Mouse (Mus musculus) embryonic fibroblast, embryonic 13.5 days (primary cell): ENCODE data around the gene Ndst2. TPM values are rescaled to one million over a fixed set of nuclear protein-coding genes. Genes with fewer than 3 reads are reported as not detected.

ENCODE experiments used
- H3K27ac ChIP-seq: 2 replicates; pipeline ENCODE4 v1.5.1; 2012; ENCODE audit warnings: low read length, control low read depth, inconsistent platforms; ENCODE audit not compliant: insufficient read depth
- H3K4me1 ChIP-seq: 2 replicates; pipeline ENCODE4 v1.6.1; 2011; ENCODE audit warnings: low read length; ENCODE audit not compliant: control insufficient read depth, insufficient read depth
- H3K4me3 ChIP-seq: 2 replicates; pipeline ENCODE4 v1.5.1; 2011; ENCODE audit warnings: mild to moderate bottlenecking, control low read depth, low read length; ENCODE audit not compliant: insufficient read depth
- CTCF ChIP-seq: IDR thresholded peaks from 2 replicates; pipeline ENCODE4 v1.5.1; 2011; ENCODE audit warnings: mild to moderate bottlenecking, control low read depth, low read length, moderate library complexity, borderline replicate concordance; ENCODE audit not compliant: insufficient read depth
- POLR2A ChIP-seq: IDR thresholded peaks from 2 replicates; pipeline ENCODE4 v1.6.1; 2011; ENCODE audit warnings: low read depth, mild to moderate bottlenecking, control low read depth, low read length, moderate library complexity
- polyA plus RNA-seq: library from polyadenylated mRNA; stranded (reverse); fragments of >200 nt; gene quantifications from 2 replicates; pipeline ENCODE4 v1.2.4, GENCODE M21; 2011; ENCODE audit warnings: low read depth; ENCODE audit not compliant: missing spikeins, insufficient read length

Ndst2 gene
- polyA plus RNA-seq, 1 experiment, result 27.3 TPM

GRCm38 (mm10) chr14:20693589-20694101 lies 40.7 kb downstream of the Ndst2 start:
- no peak for TF ChIP-seq CTCF
- no peak overlapping the region for H3K4me3 ChIP-seq

GRCm38 (mm10) chr14:20691772-20692171 lies 42.6 kb downstream of the Ndst2 start:
- peaks cover 2% of the 10 kb centered on the region; the same call in 1 of the 2 replicates for H3K4me1 ChIP-seq
- H3K4me3 ChIP-seq, result no peak overlapping the region
- no peak for TF ChIP-seq POLR2A
- TF ChIP-seq CTCF, result no peak
- no peak overlapping the region for H3K27ac ChIP-seq

More at GRCm38 (mm10) chr14:20693589-20694101, 40.7 kb downstream of the Ndst2 start:
- no peak overlapping the region for H3K27ac ChIP-seq
- H3K4me1 ChIP-seq, result peaks cover 4% of the 10 kb centered on the region

GRCm38 (mm10) chr14:20689009-20689408 lies 45.4 kb downstream of the Ndst2 start:
- no peak overlapping the region for H3K27ac ChIP-seq
- no peak for TF ChIP-seq POLR2A
- no peak for TF ChIP-seq CTCF
- no peaks in the 10 kb centered on the region for H3K4me1 ChIP-seq
- no peak overlapping the region for H3K4me3 ChIP-seq

GRCm38 (mm10) chr14:20686576-20686975 lies 47.8 kb downstream of the Ndst2 start:
- no peaks in the 10 kb centered on the region for H3K4me1 ChIP-seq
- H3K27ac ChIP-seq, result no peak overlapping the region
- TF ChIP-seq POLR2A, result no peak
- no peak for TF ChIP-seq CTCF
- H3K4me3 ChIP-seq, result no peak overlapping the region

GRCm38 (mm10) chr14:20682498-20682897 lies 51.9 kb downstream of the Ndst2 start:
- H3K4me1 ChIP-seq, result no peaks in the 10 kb centered on the region
- TF ChIP-seq CTCF, result no peak
- TF ChIP-seq POLR2A, result no peak

GRCm38 (mm10) chr14:20681742-20682141 lies 52.6 kb downstream of the Ndst2 start:
- Histone ChIP-seq H3K4me1 (no peaks in the 10 kb centered on the region), H3K4me3 (no peak overlapping the region), H3K27ac (no peak overlapping the region)
- TF ChIP-seq CTCF, result no peak
- no peak for TF ChIP-seq POLR2A

More at GRCm38 (mm10) chr14:20682498-20682897, 51.9 kb downstream of the Ndst2 start:
- Histone ChIP-seq H3K4me3 (no peak overlapping the region), H3K27ac (no peak overlapping the region)

- Histone ChIP-seq H3K27ac (no peak overlapping the region), H3K4me1 (peaks cover 4% of the 10 kb centered on the region; the same call in 1 of the 2 replicates), H3K4me3 (no peak overlapping the region)
- TF ChIP-seq POLR2A (no peak), CTCF (no peak)
Observed at GRCm38 (mm10) chr14:20677906-20678305, 56.5 kb downstream of the Ndst2 start.

GRCm38 (mm10) chr14:20674064-20674833 lies 60.1 kb downstream of the Ndst2 start, which contains the start of gene Sec24c:
Gene Sec24c, plus strand, starts transcription at chr14:20674308.
- H3K4me1 ChIP-seq, result peaks cover 4% of the 10 kb centered on the region; the same call in 1 of the 2 replicates
- peak; percentile 83 for TF ChIP-seq POLR2A
- TF ChIP-seq CTCF, result no peak
- H3K4me3 ChIP-seq, result peak within 1 kb of the TSS; percentile 98
- H3K27ac ChIP-seq, result peak within 1 kb of the TSS; percentile 96

- peak overlapping the region; percentile 72 for H3K27ac ChIP-seq
- TF ChIP-seq CTCF, result no peak
- TF ChIP-seq POLR2A, result peak; percentile 39; the same call in 1 of the 2 replicates
- peak overlapping the region; percentile 14; the same call in 1 of the 2 replicates for H3K4me3 ChIP-seq
- H3K4me1 ChIP-seq, result peaks cover 4% of the 10 kb centered on the region; the same call in 1 of the 2 replicates
Observed at GRCm38 (mm10) chr14:20673735-20674063, 60.7 kb downstream of the Ndst2 start.

Other genes with a start within 250 kb of the Ndst2 start
- gene Mss51, start 237.7 kb downstream of the Ndst2 start, polyA plus RNA-seq, result 1.2 TPM in 2 replicates
- gene Ppp3cb, start 188.0 kb downstream of the Ndst2 start, polyA plus RNA-seq, result 80.3 and 93.9 TPM in 2 replicates
- 7.1 and 8.4 TPM in 2 replicates for gene Usp54, start 93.5 kb downstream of the Ndst2 start, polyA plus RNA-seq
- gene Myoz1, start 78.0 kb downstream of the Ndst2 start, polyA plus RNA-seq, result not detected in 2 replicates
- 0.33 TPM in 1 of 2 replicates, not detected in the other for gene Synpo2l, start 66.2 kb downstream of the Ndst2 start, polyA plus RNA-seq
- 85.1 and 91.8 TPM in 2 replicates for gene Sec24c, start 60.3 kb downstream of the Ndst2 start, polyA plus RNA-seq
- 14.5 and 24.4 TPM in 2 replicates for gene Fut11, start 39.6 kb downstream of the Ndst2 start, polyA plus RNA-seq
- 99.8 and 109 TPM in 2 replicates for gene Chchd1, start 31.6 kb downstream of the Ndst2 start, polyA plus RNA-seq
- gene Zswim8, start 27.0 kb downstream of the Ndst2 start, polyA plus RNA-seq, result 125 and 130 TPM in 2 replicates
- 105 and 138 TPM in 2 replicates for gene Camk2g, start 59.5 kb upstream of the Ndst2 start, polyA plus RNA-seq
- 75.9 and 142 TPM in 2 replicates for gene Plau, start 102.1 kb upstream of the Ndst2 start, polyA plus RNA-seq
- 494 and 636 TPM in 2 replicates for gene Vcl, start 194.8 kb upstream of the Ndst2 start, polyA plus RNA-seq